ENCODE assay signal across 39 mouse cellular contexts in the genomic region with DNA sequence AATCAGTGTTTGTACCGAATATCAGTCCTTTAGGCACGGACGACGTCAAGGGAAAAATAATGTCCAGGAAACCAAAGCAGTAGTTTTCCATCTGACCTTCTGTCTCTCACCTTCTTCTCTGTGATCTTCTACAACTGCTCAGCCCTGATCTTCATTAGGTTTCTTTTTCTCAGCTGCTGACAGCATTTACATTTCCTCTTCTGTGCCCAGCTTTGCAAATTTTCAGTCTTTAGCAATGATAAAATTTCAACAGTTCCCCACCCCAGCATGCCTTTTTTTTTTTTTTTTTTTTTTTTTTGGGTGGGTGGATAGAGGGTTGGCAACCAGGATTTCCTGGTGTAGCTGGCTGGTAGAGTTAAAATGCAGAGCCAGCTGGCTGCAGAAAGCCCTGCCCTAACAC. TPM values are rescaled to one million over a fixed set of nuclear protein-coding genes. Genes with fewer than 3 reads are reported as not detected.
"Had no signal": no experiment of that assay in that cellular context is flagged by ENCODE, and none has a peak within 500 bp of the region (broad histone marks: within the 10 kb centered on the region; RNA-seq: fewer than 3 reads in every experiment).

No protein-coding gene starts in this region.

RNA-seq across cellular contexts. Expression of gene Gm36079, which starts 27.6 kb away (rescaled TPM):
- total RNA-seq: left cerebral cortex, adult 2 months; left cerebral cortex, adult 8-10 months; left cerebral cortex, postnatal 10 days; left cerebral cortex, postnatal 14 days; left cerebral cortex, postnatal 25 days; left cerebral cortex, postnatal 36 days; left cerebral cortex, postnatal 4 days; liver, adult 2 months; megakaryocyte-erythroid progenitor cell, adult 5-6 weeks; midbrain, postnatal 0 days had no signal
- polyA plus RNA-seq: limb, embryonic 10.5 days; limb, embryonic 11.5 days; limb, embryonic 12.5 days; limb, embryonic 13.5 days; limb, embryonic 14.5 days; limb, embryonic 15.5 days; liver, adult 2 months; liver, embryonic 11.5 days; liver, embryonic 12.5 days; liver, embryonic 13.5 days; liver, embryonic 14.5 days; liver, embryonic 15.5 days; liver, postnatal 0 days; lung, adult 2 months; lung, embryonic 14.5 days; lung, embryonic 15.5 days; lung, embryonic 16.5 days; lung, postnatal 0 days; midbrain, embryonic 10.5 days; midbrain, embryonic 11.5 days; midbrain, embryonic 12.5 days; midbrain, embryonic 13.5 days; midbrain, embryonic 14.5 days; midbrain, embryonic 15.5 days; midbrain, embryonic 16.5 days; midbrain, postnatal 0 days; myocyte; neural tube, embryonic 11.5 days; neural tube, embryonic 12.5 days had no signal

RNA-seq across cellular contexts. Expression of gene B020031M17Rik, which starts 48.6 kb away (rescaled TPM):
- total RNA-seq: left cerebral cortex, adult 2 months; left cerebral cortex, adult 8-10 months; left cerebral cortex, postnatal 10 days; left cerebral cortex, postnatal 14 days; left cerebral cortex, postnatal 25 days; left cerebral cortex, postnatal 36 days; left cerebral cortex, postnatal 4 days; liver, adult 2 months; megakaryocyte-erythroid progenitor cell, adult 5-6 weeks; midbrain, postnatal 0 days had no signal
- polyA plus RNA-seq: limb, embryonic 10.5 days; limb, embryonic 11.5 days; limb, embryonic 12.5 days; limb, embryonic 13.5 days; limb, embryonic 14.5 days; limb, embryonic 15.5 days; liver, adult 2 months; liver, embryonic 11.5 days; liver, embryonic 12.5 days; liver, embryonic 13.5 days; liver, embryonic 14.5 days; liver, embryonic 15.5 days; liver, embryonic 16.5 days; liver, postnatal 0 days; lung, adult 2 months; lung, embryonic 14.5 days; lung, embryonic 15.5 days; lung, embryonic 16.5 days; lung, postnatal 0 days; macrophage; midbrain, embryonic 10.5 days; midbrain, embryonic 11.5 days; midbrain, embryonic 12.5 days; midbrain, embryonic 13.5 days; midbrain, embryonic 14.5 days; midbrain, embryonic 15.5 days; midbrain, embryonic 16.5 days; midbrain, postnatal 0 days; myocyte; neural tube, embryonic 11.5 days; neural tube, embryonic 12.5 days had no signal

RNA-seq across cellular contexts. Expression of gene Gm21188, which starts 52.8 kb away (rescaled TPM):
- total RNA-seq: left cerebral cortex, adult 8-10 months; left cerebral cortex, postnatal 10 days; left cerebral cortex, postnatal 14 days; left cerebral cortex, postnatal 25 days; left cerebral cortex, postnatal 4 days; megakaryocyte-erythroid progenitor cell, adult 5-6 weeks; midbrain, postnatal 0 days had no signal
- polyA plus RNA-seq: limb, embryonic 10.5 days; limb, embryonic 11.5 days; limb, embryonic 12.5 days; limb, embryonic 13.5 days; liver, adult 2 months; liver, embryonic 11.5 days; liver, embryonic 12.5 days; lung, embryonic 14.5 days; lung, embryonic 15.5 days; lung, embryonic 16.5 days; midbrain, embryonic 10.5 days; midbrain, embryonic 11.5 days; midbrain, embryonic 12.5 days; midbrain, embryonic 13.5 days; midbrain, embryonic 14.5 days; midbrain, embryonic 15.5 days; midbrain, embryonic 16.5 days; midbrain, postnatal 0 days; myocyte; neural tube, embryonic 11.5 days; neural tube, embryonic 12.5 days had no signal
